Mouse (Mus musculus) C2C12 (cell line): ENCODE results near the gene Tex19.2.

ENCODE experiments used
- CEBPB ChIP-seq: IDR thresholded peaks from one replicate; pipeline ENCODE4 v1.6.1; 2011; ENCODE audit warnings: low read depth, mild to moderate bottlenecking, control low read depth, moderate library complexity
- CTCF ChIP-seq: IDR thresholded peaks from one replicate; pipeline ENCODE4 v1.5.1; 2011; ENCODE audit not compliant: control insufficient read depth, insufficient read depth, insufficient read length
- FOSL1 ChIP-seq: IDR thresholded peaks from one replicate; pipeline ENCODE4 v1.8.0; 2011; ENCODE audit warnings: mild to moderate bottlenecking, low read length; ENCODE audit not compliant: poor library complexity, insufficient read depth, severe bottlenecking
- MAX ChIP-seq: IDR thresholded peaks from one replicate; pipeline ENCODE4 v1.6.1; 2011; ENCODE audit warnings: mild to moderate bottlenecking, control low read depth
- USF1 ChIP-seq: IDR thresholded peaks from one replicate; pipeline ENCODE4 v1.6.1; 2011; ENCODE audit warnings: low read depth, mild to moderate bottlenecking, control low read depth, moderate library complexity

- no peak for TF ChIP-seq CTCF
- TF ChIP-seq MAX = no peak
- no peak for TF ChIP-seq CEBPB
- TF ChIP-seq USF1 = no peak
- no peak for TF ChIP-seq FOSL1
These were observed 36.2 kb downstream of the Tex19.2 start for GRCm38 (mm10) chr11:121082250-121082649.
